Mouse (Mus musculus): Measurements from ENCODE around the gene Sh3bp5.

DNA sequence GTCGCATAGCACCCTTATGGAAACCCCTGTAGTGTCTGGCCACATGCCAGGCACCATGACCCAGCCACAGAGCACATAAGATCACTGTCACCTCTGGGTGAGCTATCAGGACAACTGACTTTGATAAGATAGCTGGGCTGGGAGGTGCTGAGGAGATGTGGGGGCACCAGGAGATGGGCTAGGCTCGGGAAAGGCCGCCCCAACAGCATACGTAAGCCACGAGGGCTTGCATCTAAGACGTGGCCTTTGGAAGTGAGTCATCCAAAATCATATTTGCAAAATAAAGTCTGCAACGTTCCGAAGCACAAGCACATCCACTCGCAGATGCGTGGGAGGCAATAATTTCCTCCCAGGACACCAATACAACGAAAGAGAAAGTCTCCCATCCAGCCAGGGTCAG is 35.0 kb downstream of the Sh3bp5 start:
- TF ChIP-seq CTCF (IDR thresholded peaks at IDR 0.05) (no peak), EP300 (IDR thresholded peaks at IDR 0.05; ENCODE audit: insufficient read depth, low read depth, low read length) (no peak)

Measured in heart, adult 2 months (tissue).